Mouse (Mus musculus) MEL (cell line): Measurements from ENCODE around the gene Ccdc96. TPM values are rescaled to one million over a fixed set of nuclear protein-coding genes. Genes with fewer than 3 reads are reported as not detected.

ENCODE experiments used
- DNase-seq: peaks from one replicate; pipeline ENCODE4 v3.0.0; 2011; ENCODE audit warnings: low read depth, low spot score
- H3K27ac ChIP-seq: 2 replicates; pipeline ENCODE4 v1.5.1; 2012; ENCODE audit warnings: low read depth, mild to moderate bottlenecking, control low read depth, low read length, moderate library complexity; ENCODE audit not compliant: control insufficient read depth
- H3K27me3 ChIP-seq, 2 experiments: fragments of 150-350 bp in 1 of 2; sonication (generic) in 1 of 2; 2 replicates each; pipeline ENCODE4 v1.6.1; 2012; ENCODE audit warnings: low read length in 2 of 2, mild to moderate bottlenecking in 2 of 2, improper control_type of control experiment in 1 of 2, moderate library complexity in 1 of 2; ENCODE audit not compliant: insufficient read depth in 2 of 2, control insufficient read depth in 1 of 2
- H3K36me3 ChIP-seq, 2 experiments: 2 replicates each; pipeline ENCODE4 v1.6.1; 2012 to 2014; ENCODE audit warnings: low read length in 2 of 2, improper control_type of control experiment in 1 of 2, inconsistent platforms in 1 of 2, mild to moderate bottlenecking in 1 of 2; ENCODE audit not compliant: insufficient read depth in 2 of 2, control insufficient read depth in 1 of 2
- H3K4me1 ChIP-seq, 2 experiments: fragments of 150-350 bp in 1 of 2; sonication (generic) in 1 of 2; 2 replicates each; pipeline ENCODE4 v1.6.1; 2012; ENCODE audit warnings: low read length in 2 of 2, improper control_type of control experiment in 1 of 2, mild to moderate bottlenecking in 1 of 2; ENCODE audit not compliant: insufficient read depth in 2 of 2, control insufficient read depth in 1 of 2
- H3K4me3 ChIP-seq, 2 experiments: fragments of 150-350 bp in 1 of 2; sonication (generic) in 1 of 2; 2 replicates each; pipeline ENCODE4 v1.5.1; 2012; ENCODE audit warnings: low read depth in 2 of 2, low read length in 2 of 2, mild to moderate bottlenecking in 2 of 2, moderate library complexity in 2 of 2, control low read depth in 1 of 2, improper control_type of control experiment in 1 of 2; ENCODE audit not compliant: control insufficient read depth in 1 of 2, insufficient read depth in 1 of 2
- H3K79me2 ChIP-seq: 2 replicates; pipeline ENCODE4 v1.6.1; 2012; ENCODE audit warnings: mild to moderate bottlenecking, low read length, moderate library complexity; ENCODE audit not compliant: control insufficient read depth, poor library complexity, insufficient read depth
- H3K9ac ChIP-seq: 2 replicates; pipeline ENCODE4 v1.6.1; 2012; ENCODE audit warnings: low read depth, mild to moderate bottlenecking, control low read depth, low read length, moderate library complexity; ENCODE audit not compliant: control insufficient read depth, poor library complexity, severe bottlenecking
- H3K9me3 ChIP-seq: fragments of 150-350 bp; sonication (generic); replicated peaks from 2 replicates; pipeline ENCODE4 v1.6.1; 2012; ENCODE audit warnings: mild to moderate bottlenecking, low read length, improper control_type of control experiment, moderate library complexity; ENCODE audit not compliant: insufficient read depth
- BHLHE40 ChIP-seq: IDR thresholded peaks from 2 replicates; pipeline ENCODE4 v1.6.1; 2012; ENCODE audit warnings: low read depth, mild to moderate bottlenecking, inconsistent platforms, low read length, improper control_type of control experiment, borderline replicate concordance
- CHD1 ChIP-seq: IDR thresholded peaks from 2 replicates; pipeline ENCODE4 v1.6.1; 2012; ENCODE audit warnings: low read depth, mild to moderate bottlenecking, inconsistent platforms, low read length, improper control_type of control experiment
- CTCF ChIP-seq, 3 experiments: IDR thresholded peaks in 2 of 3; conservative IDR thresholded peaks in 1 of 3; 2 replicates each; pipeline ENCODE4 v1.5.1; 2011 to 2012; ENCODE audit warnings: low read length in 3 of 3, low read depth in 2 of 3, mild to moderate bottlenecking in 2 of 3, improper control_type of control experiment in 1 of 3, inconsistent platforms in 1 of 3, mixed read lengths in 1 of 3, moderate library complexity in 1 of 3; ENCODE audit not compliant: control insufficient read depth in 1 of 3, insufficient read depth in 1 of 3, poor library complexity in 1 of 3, severe bottlenecking in 1 of 3
- E2F4 ChIP-seq: IDR thresholded peaks from 2 replicates; pipeline ENCODE4 v1.6.1; 2011; ENCODE audit warnings: low read depth, low read length, improper control_type of control experiment, borderline replicate concordance
- EP300 ChIP-seq, 2 experiments: IDR thresholded peaks; 2 replicates each; pipeline ENCODE4 v1.6.1; 2011; ENCODE audit warnings: improper control_type of control experiment in 2 of 2, low read length in 2 of 2, low read depth in 1 of 2, mild to moderate bottlenecking in 1 of 2
- ETS1 ChIP-seq: IDR thresholded peaks from 2 replicates; pipeline ENCODE4 v1.6.1; 2012; ENCODE audit warnings: low read depth, mild to moderate bottlenecking, inconsistent platforms, low read length, improper control_type of control experiment, moderate library complexity
- GATA1 ChIP-seq: IDR thresholded peaks from 2 replicates; pipeline ENCODE4 v1.6.1; 2011; ENCODE audit warnings: low read depth, low read length, improper control_type of control experiment
- HCFC1 ChIP-seq: IDR thresholded peaks from 2 replicates; pipeline ENCODE4 v1.6.1; 2012; ENCODE audit warnings: low read depth, mild to moderate bottlenecking, inconsistent platforms, low read length, improper control_type of control experiment, moderate library complexity
- MAFK ChIP-seq: IDR thresholded peaks from 2 replicates; pipeline ENCODE4 v1.6.1; 2011; ENCODE audit warnings: low read depth, mild to moderate bottlenecking, low read length, improper control_type of control experiment, borderline replicate concordance
- MAX ChIP-seq: IDR thresholded peaks from 2 replicates; pipeline ENCODE4 v1.6.1; 2011; ENCODE audit warnings: low read length, improper control_type of control experiment
- NRF1 ChIP-seq: IDR thresholded peaks from 2 replicates; pipeline ENCODE4 v1.6.1; 2014; ENCODE audit warnings: low read depth, mild to moderate bottlenecking, inconsistent platforms, low read length, improper control_type of control experiment, moderate library complexity; ENCODE audit not compliant: poor library complexity, insufficient read depth, severe bottlenecking
- POLR2A ChIP-seq, 2 experiments: IDR thresholded peaks; 2 replicates each; pipeline ENCODE4 v1.6.1; 2011 to 2012; ENCODE audit warnings: low read length in 2 of 2, mild to moderate bottlenecking in 2 of 2, control low read depth in 1 of 2, improper control_type of control experiment in 1 of 2, low read depth in 1 of 2, moderate library complexity in 1 of 2; ENCODE audit not compliant: control insufficient read depth in 1 of 2, insufficient read depth in 1 of 2, poor library complexity in 1 of 2
- POLR2AphosphoS2 ChIP-seq: IDR thresholded peaks from 2 replicates; pipeline ENCODE4 v1.6.1; 2011; ENCODE audit warnings: low read length, improper control_type of control experiment
- RAD21 ChIP-seq: IDR thresholded peaks from 2 replicates; pipeline ENCODE4 v1.6.1; 2011; ENCODE audit warnings: mild to moderate bottlenecking, low read depth, low read length, improper control_type of control experiment
- RCOR1 ChIP-seq: IDR thresholded peaks from 2 replicates; pipeline ENCODE4 v1.6.1; 2012; ENCODE audit warnings: low read depth, mild to moderate bottlenecking, inconsistent platforms, low read length, improper control_type of control experiment
- SMC3 ChIP-seq: IDR thresholded peaks from 2 replicates; pipeline ENCODE4 v1.6.1; 2011; ENCODE audit warnings: low read depth, low read length, improper control_type of control experiment
- TAL1 ChIP-seq: IDR thresholded peaks from 2 replicates; pipeline ENCODE4 v1.6.1; 2012; ENCODE audit warnings: mild to moderate bottlenecking, inconsistent platforms, low read length, moderate library complexity, mixed read lengths
- TBP ChIP-seq: IDR thresholded peaks from 2 replicates; pipeline ENCODE4 v1.8.0; 2011; ENCODE audit warnings: low read depth, low read length, improper control_type of control experiment
- TCF12 ChIP-seq: IDR thresholded peaks from 2 replicates; pipeline ENCODE4 v1.6.1; 2014; ENCODE audit warnings: low read depth, mild to moderate bottlenecking, inconsistent platforms, low read length, improper control_type of control experiment, moderate library complexity
- ZC3H11A ChIP-seq: IDR thresholded peaks from 2 replicates; pipeline ENCODE4 v1.6.1; 2012; ENCODE audit warnings: low read depth, mild to moderate bottlenecking, inconsistent platforms, low read length, improper control_type of control experiment
- polyA plus RNA-seq, 2 experiments: library from polyadenylated mRNA; stranded (reverse) in 1 of 2; unstranded in 1 of 2; fragments of >175 nt in 1 of 2; fragments of >200 nt in 1 of 2; gene quantifications; 2 replicates each; pipeline versions ENCODE4 v1.2.1 to v1.2.4; 2012; ENCODE audit warnings: low replicate concordance in 2 of 2, low read depth in 1 of 2; ENCODE audit not compliant: insufficient read length in 2 of 2, insufficient read depth in 1 of 2, missing spikeins in 1 of 2
- total RNA-seq: library from RNA; depleted of rRNA; stranded (reverse); fragments of 300-350 nt; gene quantifications from 2 replicates; pipeline ENCODE4 v1.2.3, GENCODE M21; 2012

Gene Ccdc96
- total and polyA plus RNA-seq, 3 experiments: 0.31 to 0.64 TPM; not detected in 1

GRCm38 (mm10) chr5:36446166-36446890 is 38.1 kb upstream of the Ccdc96 start:
- TF ChIP-seq MAFK: no peak
- TF ChIP-seq CHD1: no peak
- TF ChIP-seq, all 39 proteins: peak for 0
- no peaks in the 10 kb centered on the region for H3K36me3 ChIP-seq
- no peak overlapping the region for H3K9ac ChIP-seq
- no peaks in the 10 kb centered on the region for H3K27me3 ChIP-seq
- H3K9me3 ChIP-seq: no peaks in the 10 kb centered on the region
- H3K27ac ChIP-seq: no peak overlapping the region
- H3K4me3 ChIP-seq: no peak overlapping the region
- H3K79me2 ChIP-seq: no peaks in the 10 kb centered on the region
- no peaks in the 10 kb centered on the region for H3K4me1 ChIP-seq
- DNase-seq: no peak

GRCm38 (mm10) chr5:36447872-36448271 is 36.5 kb upstream of the Ccdc96 start:
- no peak for DNase-seq
- no peaks in the 10 kb centered on the region for H3K27me3 ChIP-seq

GRCm38 (mm10) chr5:36449710-36450358 is 34.6 kb upstream of the Ccdc96 start:
- no peaks in the 10 kb centered on the region for H3K27me3 ChIP-seq
- TF ChIP-seq POLR2A (IDR thresholded peaks at IDR 0.05; ENCODE audit: control insufficient read depth in 1 of 2, insufficient read depth in 1 of 2, low read depth in 1 of 2, low read length in 2 of 2, poor library complexity in 1 of 2) (no peak), POLR2AphosphoS2 (no peak), TBP (no peak), GATA1 (no peak), RCOR1 (no peak), TCF12 (no peak), CTCF (IDR thresholded peaks at IDR 0.05 in 2 of 3, conservative IDR thresholded peaks at IDR 0.05 in 1 of 3; ENCODE audit: control insufficient read depth in 1 of 3, insufficient read depth in 1 of 3, low read depth in 2 of 3, low read length in 3 of 3, poor library complexity in 1 of 3, severe bottlenecking in 1 of 3) (no peak), MAFK (no peak), BHLHE40 (no peak)
- H3K79me2 ChIP-seq: no peaks in the 10 kb centered on the region
- no peaks in the 10 kb centered on the region for H3K9me3 ChIP-seq
- no peak overlapping the region for H3K4me3 ChIP-seq
- H3K4me1 ChIP-seq: no peaks in the 10 kb centered on the region
- DNase-seq: no peak
- no peaks in the 10 kb centered on the region for H3K36me3 ChIP-seq
- no peak overlapping the region for H3K9ac ChIP-seq
- no peak overlapping the region for H3K27ac ChIP-seq

More at GRCm38 (mm10) chr5:36447872-36448271, 36.5 kb upstream of the Ccdc96 start:
- H3K4me3 ChIP-seq: no peak overlapping the region
- H3K36me3 ChIP-seq: no peaks in the 10 kb centered on the region
- TF ChIP-seq EP300 (IDR thresholded peaks at IDR 0.05; ENCODE audit: low read depth in 1 of 2, low read length in 2 of 2) (no peak), SMC3 (no peak), MAX (no peak), RAD21 (no peak), E2F4 (no peak), TCF12 (no peak), HCFC1 (no peak), ETS1 (no peak), TAL1 (no peak), NRF1 (no peak), BHLHE40 (no peak), ZC3H11A (no peak)
- H3K4me1 ChIP-seq: no peaks in the 10 kb centered on the region
- H3K9me3 ChIP-seq: no peaks in the 10 kb centered on the region
- no peaks in the 10 kb centered on the region for H3K79me2 ChIP-seq
- H3K9ac ChIP-seq: no peak overlapping the region
- no peak overlapping the region for H3K27ac ChIP-seq
